Mouse (Mus musculus) macrophage (primary cell): ENCODE data around the gene Klhl26. TPM values are rescaled to one million over a fixed set of nuclear protein-coding genes. Genes with fewer than 3 reads are reported as not detected.

ENCODE experiments used
- H3K27ac ChIP-seq: fragments of 350-480 bp; formaldehyde crosslinking; 2 replicates; pipeline ENCODE4 v1.9.0; 2021
- H3K36me3 ChIP-seq: fragments of 350-480 bp; formaldehyde crosslinking; 2 replicates; pipeline ENCODE4 v1.9.0; 2021; ENCODE audit errors: inconsistent target
- H3K4me3 ChIP-seq: fragments of 350-480 bp; formaldehyde crosslinking; 2 replicates; pipeline ENCODE4 v1.9.0; 2021; ENCODE audit errors: inconsistent target
- H3K79me2 ChIP-seq: fragments of 350-480 bp; formaldehyde crosslinking; 2 replicates; pipeline ENCODE4 v1.9.0; 2021; ENCODE audit errors: inconsistent target
- WGBS: methylation state at CpG from one replicate; pipeline ENCODE4 v1.1.7; 2026; ENCODE audit warnings: inconsistent platforms; ENCODE audit not compliant: missing documents; 5-methylcytosine and 5-hydroxymethylcytosine counted together
- polyA plus RNA-seq: library from polyadenylated mRNA; stranded (reverse); fragments of 250-400 nt; gene quantifications from 3 replicates; pipeline ENCODE4 v1.2.4, GENCODE M21; 2018; ENCODE audit warnings: inconsistent platforms

Gene Klhl26
- polyA plus RNA-seq, 1 experiment from 2014 or later: 5.9 TPM

DNA sequence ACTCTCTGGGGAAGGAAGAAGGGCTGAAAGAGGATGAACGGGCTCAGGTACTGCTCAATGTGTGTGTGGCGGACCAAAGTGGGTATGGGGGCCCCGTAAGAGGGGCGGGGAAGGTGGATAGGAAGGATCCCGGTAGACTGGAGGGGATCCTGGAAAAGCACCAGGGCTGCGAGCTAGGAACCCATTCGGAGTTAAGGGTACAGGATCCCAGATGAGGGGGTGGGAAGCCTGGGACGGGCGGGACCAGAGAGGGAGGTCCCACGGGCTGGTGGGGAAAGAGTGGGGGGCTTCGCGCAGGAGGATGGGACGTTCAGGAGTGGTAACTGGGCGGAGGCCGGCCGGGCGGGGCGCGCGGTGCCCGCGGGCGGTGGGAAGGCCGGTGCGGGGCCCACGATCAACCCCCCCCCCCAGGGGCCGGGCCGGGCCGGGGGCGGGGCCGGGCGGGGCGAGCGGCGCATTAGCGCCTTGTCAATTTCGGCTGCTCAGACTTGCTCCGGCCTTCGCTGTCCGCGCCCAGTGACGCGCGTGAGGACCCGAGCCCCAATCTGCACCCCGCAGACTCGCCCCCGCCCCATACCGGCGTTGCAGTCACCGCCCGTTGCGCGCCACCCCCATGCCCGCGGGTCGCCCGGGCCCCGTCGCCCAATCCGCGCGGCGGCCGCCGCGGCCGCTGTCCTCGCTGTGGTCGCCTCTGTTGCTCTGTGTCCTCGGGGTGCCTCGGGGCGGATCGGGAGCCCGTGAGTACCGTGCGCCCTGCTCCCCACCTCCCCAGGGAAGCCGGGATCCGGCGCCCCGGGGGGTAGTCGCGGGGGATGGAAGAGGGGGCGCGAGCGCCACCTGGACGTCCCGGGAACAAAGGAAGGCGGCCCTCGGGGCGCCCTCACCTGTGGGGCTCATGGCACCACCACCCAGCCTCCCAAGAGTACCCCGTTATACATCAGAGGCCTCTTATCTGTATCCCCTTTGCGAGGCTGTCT lies 16.2 kb upstream of the Klhl26 start, which contains the start of gene Crlf1:
Gene Crlf1 (plus strand): TSS at position 495 of the 977 bp plus-strand sequence.
- Histone ChIP-seq H3K79me2 (no peaks in the 10 kb centered on the region), H3K4me3 (no peak within 1 kb of the TSS), H3K27ac (no peak within 1 kb of the TSS), H3K36me3 (no peaks in the 10 kb centered on the region)
- WGBS: 2% methylated on average over 63 of the region's 93 CpGs

DNA sequence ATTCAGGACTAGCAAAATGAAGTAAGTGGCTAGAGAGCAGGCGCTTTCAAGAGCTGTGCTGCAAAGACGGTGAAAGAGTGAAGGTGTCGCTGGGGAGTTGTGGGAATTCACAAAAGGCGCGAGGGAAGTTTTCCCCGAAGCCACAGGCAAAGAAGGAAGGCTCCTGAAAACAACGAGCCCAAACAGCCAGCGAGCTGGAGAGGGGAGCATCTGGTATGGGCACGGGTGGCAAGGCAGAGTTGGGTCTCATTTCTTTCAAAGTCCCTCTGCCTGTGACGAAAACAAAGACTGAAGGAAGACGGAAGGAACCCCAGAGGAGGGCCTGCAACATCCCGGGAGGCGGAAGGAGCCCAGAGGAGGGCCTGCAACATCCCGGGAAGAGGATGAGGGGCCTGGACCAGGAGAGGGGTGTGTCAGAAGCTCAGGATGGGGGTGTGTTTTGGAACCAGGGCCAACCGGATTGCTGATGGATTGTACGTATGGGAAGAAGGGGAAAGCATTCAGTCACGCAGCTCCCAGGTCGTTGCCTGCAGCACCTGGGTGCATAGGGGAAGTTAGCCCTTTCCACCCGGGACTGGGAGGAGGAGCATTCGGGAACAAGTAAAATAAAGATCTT lies 14.2 kb upstream of the Klhl26 start:
- Histone ChIP-seq H3K4me3 (no peak overlapping the region), H3K79me2 (no peaks in the 10 kb centered on the region), H3K27ac (no peak overlapping the region), H3K36me3 (no peaks in the 10 kb centered on the region)
- WGBS: 7% methylated on average over 20 of the region's 20 CpGs

DNA sequence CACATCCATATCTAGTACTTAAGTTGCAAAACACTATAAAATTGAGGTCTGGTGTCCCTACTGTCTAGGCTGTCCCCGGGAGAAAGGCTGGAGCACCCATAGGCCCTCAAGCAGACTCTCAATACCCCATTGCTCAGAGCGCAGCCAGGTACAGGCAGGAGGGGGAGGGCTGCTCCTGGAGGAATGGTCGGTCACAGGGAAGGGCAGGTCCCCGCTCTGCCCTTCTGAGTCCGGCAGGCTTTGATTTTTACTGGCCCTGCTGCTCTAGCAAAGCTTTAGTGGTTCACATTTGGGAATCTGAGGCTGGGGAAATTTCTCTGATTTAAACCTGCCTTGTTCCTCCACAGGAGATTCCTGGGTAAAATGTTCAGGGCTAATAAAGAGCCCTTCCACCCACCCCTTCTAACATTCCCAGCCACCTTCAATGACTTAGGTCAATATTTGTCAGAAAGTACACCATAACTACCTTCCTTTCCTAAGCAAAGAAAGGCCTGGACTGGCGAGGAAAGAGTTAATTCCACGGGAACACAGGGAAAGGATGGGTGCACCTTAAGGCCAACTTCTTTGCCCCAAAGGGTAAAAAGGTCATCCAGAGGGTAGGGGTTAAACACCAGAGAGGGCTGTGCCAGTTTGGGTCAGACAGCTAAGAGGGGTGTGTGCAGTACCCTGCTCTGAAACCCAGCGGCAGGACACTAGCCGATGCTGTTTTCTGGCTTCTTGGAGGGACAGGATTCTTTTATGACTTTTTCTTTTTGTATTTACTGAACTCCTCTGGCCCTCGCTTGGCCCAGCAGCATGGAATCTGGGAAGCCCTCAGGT lies 13.5 kb upstream of the Klhl26 start:
- 38% methylated on average over 10 of the region's 10 CpGs for WGBS
- no peaks in the 10 kb centered on the region for H3K36me3 ChIP-seq
- H3K79me2 ChIP-seq: no peaks in the 10 kb centered on the region
- no peak overlapping the region for H3K4me3 ChIP-seq
- H3K27ac ChIP-seq: no peak overlapping the region

DNA sequence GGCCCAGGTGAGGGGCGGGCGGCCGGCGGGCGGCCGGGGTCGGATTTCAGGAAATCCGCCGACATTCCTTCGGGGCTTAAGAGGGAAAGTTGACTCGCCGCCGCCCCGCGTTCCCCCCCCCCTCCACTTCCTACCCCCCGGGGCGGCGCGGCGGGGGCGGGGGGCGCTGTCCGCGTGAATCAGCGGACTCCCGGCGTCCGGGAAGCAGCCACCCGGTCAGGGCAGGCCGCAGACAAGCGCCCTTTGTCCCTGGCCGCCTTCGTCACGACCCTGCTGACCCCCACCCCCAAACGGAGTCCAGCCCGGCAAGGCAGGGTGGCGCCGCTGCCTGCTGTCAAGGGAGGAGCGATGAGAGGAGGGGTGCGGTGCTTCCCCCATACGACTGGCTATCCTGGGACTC lies 12.8 kb upstream of the Klhl26 start:
- 7% methylated on average over 12 of the region's 41 CpGs for WGBS
- Histone ChIP-seq H3K4me3 (no peak overlapping the region), H3K79me2 (no peaks in the 10 kb centered on the region), H3K27ac (no peak overlapping the region), H3K36me3 (no peaks in the 10 kb centered on the region)

DNA sequence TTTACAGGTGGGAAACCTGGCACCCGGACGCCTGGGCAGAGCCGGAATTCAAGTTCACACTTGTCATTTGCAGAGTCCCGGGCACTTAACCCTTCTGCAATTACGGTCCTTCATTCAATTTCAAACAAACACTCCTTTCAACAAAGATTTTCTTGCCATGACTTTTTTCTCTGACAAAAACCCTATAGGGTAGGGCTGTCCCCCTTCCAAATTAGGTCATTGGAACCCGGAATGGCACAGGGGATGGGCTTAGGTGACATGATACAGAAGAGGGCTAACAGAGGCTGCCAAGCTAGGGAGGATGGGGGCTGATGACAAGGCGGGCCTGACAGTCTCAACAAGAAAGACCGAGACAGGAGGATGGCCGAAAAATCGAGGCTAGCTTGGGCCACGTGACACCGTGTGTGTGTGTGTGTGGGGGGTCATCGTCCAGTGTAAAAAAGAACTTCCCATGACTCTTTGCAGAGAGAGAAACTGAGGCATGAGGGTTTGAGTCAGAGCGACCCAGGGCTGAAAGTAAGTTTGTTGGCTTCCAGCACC lies 12.2 kb upstream of the Klhl26 start:
- WGBS: 1% methylated on average over 14 of the region's 14 CpGs
- H3K27ac ChIP-seq: no peak overlapping the region
- H3K4me3 ChIP-seq: no peak overlapping the region
- no peaks in the 10 kb centered on the region for H3K79me2 ChIP-seq
- no peaks in the 10 kb centered on the region for H3K36me3 ChIP-seq

DNA sequence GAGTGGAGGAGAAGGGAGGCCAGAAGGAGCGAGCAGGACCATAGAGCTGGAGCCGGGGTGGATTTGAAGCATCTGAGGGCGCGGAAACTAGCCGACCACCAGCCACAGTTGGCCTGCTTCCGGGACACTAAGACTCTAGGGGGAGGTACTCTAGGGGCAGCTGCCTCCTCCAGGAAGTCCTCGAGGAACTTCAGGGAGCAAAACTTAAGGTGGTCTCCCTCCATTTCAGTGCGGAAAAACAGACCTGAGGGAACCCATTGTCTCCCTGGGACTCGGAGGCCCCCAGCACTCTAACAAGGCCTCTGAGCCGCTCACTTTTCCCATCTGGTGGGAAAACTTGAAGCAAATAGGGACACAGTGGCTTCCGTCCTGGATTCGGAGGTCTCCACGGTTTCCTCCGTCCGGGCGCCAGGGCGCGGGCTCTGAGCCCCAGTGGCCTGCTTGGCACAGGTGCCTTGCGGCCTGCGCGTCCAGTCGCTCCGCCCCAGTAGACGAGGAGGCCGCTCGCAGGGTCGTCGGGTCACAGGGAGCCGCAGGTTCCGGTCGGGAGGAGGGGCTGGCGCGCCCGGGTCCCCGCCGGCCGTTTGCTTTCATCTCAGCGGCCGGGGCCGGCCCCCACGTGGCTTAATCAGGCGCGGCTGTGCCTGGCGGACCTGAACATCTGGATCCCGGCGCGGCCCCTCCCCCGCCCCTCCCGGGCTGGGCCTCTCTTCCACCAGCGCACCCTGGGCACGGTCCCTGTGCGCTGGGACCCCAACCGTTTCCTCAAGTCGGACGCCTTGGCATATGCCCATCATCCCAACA lies 11.4 kb upstream of the Klhl26 start:
- no peak overlapping the region for H3K27ac ChIP-seq
- H3K79me2 ChIP-seq: no peaks in the 10 kb centered on the region
- H3K36me3 ChIP-seq: no peaks in the 10 kb centered on the region
- no peak overlapping the region for H3K4me3 ChIP-seq
- WGBS: 6% methylated on average over 53 of the region's 55 CpGs

DNA sequence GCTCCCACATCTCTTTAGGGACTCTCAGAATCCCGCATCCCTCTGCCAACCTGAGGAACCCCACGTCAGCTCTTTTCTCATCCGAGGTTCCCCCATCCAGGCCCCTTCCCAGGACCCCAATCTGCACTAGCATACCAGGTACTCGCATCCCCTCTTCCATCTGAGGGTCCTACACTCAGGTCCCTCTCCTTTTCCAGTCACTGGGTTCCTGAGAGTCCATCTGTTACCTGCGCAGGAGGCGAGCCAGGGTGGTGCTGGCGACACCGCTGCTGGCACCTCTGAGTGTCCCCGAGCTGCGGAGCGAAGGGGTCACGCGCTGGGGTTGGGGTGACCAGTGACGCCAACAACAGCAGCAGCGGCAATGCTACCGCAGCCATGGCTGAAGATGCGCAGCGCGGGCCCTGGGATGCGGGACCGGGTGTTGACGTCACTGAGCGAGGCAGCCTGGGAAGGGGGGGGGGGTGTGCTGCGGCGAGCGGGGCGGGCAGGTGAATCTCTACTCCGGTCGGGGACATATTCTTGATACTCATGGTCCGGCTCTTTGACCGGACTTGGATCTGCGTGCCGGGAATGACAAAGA lies 10.3 kb upstream of the Klhl26 start, which contains the start of gene Tmem59l:
Gene Tmem59l (minus strand): TSS at position 418 of the 580 bp plus-strand sequence.
- Histone ChIP-seq H3K79me2 (no peaks in the 10 kb centered on the region), H3K27ac (no peak within 1 kb of the TSS), H3K36me3 (no peaks in the 10 kb centered on the region), H3K4me3 (no peak within 1 kb of the TSS)
- 55% methylated on average over 19 of the region's 33 CpGs for WGBS

DNA sequence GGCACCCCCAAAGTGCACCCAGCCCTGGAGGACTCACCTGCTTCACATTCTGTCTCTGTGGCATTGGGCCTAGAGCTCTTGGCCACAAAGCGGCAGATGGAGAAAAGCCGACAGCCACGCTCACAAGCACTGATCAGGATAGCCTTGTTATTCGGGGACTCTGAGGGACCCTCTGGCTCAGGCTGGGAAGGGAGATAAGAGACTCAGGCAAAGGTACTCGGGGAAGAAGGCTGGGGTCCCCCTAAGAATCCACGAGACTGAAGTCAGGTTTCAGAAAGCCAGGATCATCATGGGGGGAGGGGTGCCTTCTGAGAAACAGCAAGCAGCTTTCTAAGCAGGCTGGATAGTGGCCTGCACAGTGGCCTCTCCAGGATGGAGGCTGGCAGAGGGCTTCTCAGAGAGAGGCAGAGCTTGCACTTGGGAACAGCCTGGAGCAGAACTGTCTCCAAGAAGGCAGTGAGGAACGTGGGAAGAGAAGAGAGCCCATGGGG lies 9.5 kb upstream of the Klhl26 start:
- Histone ChIP-seq H3K79me2 (no peaks in the 10 kb centered on the region), H3K36me3 (no peaks in the 10 kb centered on the region), H3K4me3 (no peak overlapping the region), H3K27ac (no peak overlapping the region)
- WGBS: 72% methylated on average over 7 of the region's 7 CpGs

DNA sequence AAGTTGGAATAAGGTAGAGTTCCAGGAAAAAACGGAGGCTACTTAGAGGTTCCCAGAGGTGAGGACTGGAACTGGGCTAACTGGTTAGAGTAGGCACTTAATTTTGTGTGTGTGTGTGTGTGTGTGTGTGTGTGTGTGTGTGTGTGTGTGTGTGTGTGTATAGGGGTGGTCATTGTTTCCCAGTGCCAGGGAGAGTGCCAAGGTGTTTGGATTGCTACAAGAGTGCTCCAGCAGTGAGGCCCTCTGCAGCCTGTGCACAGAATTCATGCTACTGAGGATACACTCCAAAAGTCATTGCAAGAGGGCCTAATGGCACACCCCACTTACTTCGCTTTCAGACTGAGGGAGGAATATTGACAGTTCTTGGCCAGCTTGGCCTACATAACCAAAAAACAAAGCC lies 6.2 kb upstream of the Klhl26 start:
- WGBS: 94% methylated on average over 2 of the region's 2 CpGs
- Histone ChIP-seq H3K4me3 (no peak overlapping the region), H3K79me2 (no peaks in the 10 kb centered on the region), H3K36me3 (no peaks in the 10 kb centered on the region), H3K27ac (no peak overlapping the region)

DNA sequence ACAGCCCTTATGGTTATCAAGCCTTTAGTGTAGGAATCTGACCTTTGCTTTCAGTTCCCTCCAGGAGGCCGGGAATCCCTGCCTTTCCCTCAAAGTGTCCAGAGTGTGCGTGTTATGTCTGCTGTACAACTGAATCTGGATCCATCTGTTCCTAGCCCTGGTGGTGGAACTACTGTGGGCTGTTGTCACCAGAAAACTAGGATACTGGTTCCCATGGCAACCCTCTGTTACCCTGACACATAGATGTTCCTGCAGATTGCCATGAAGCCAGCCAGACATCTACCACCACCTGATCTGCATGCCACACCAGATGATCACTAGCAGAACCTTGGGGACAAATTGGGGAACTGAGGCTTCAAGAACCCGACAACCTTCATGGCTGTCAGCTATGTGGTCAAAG lies 5.1 kb upstream of the Klhl26 start:
- Histone ChIP-seq H3K79me2 (no peaks in the 10 kb centered on the region), H3K36me3 (no peaks in the 10 kb centered on the region), H3K4me3 (no peak overlapping the region), H3K27ac (no peak overlapping the region)
- WGBS: 68% methylated on average over 3 of the region's 3 CpGs

DNA sequence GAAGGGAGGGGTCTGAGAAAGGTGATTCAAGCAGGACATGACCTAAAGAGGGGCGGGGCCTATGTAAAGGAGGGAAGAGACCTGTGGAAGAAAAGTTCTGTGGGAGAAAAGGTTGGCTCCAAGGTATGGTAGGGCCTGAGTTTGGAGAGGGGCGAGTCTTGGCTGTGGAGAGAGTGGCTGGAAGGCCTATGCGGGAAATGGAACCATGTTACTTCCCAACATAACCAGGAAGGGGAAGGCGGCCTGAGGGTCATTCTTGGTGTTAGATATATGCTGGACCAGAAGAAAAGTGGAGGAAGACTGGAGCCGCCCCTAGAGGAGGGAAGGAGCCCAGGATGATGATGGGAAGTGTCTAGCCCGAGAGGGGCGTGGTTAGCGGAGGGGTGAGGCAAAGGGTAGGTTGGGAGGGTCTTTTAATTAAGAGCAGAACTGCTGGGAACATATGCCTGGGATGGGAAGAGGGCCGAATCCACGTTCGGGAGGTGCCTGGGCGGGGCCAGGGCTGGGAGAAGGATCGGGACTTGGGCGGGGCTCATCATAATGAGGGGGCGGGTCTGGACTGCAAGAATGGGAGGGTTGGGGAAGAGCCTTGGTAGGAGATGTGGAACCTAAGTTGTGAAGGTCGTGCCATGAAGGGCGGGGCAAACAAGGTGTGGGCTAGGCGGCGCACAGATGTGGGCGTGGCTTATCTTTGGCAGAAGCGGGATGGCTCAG lies 658 bp upstream of the Klhl26 start:
- Histone ChIP-seq H3K4me3 (peak overlapping the region; percentile 15; the same call in 1 of the 2 replicates), H3K36me3 (no peaks in the 10 kb centered on the region), H3K79me2 (peaks cover 37% of the 10 kb centered on the region), H3K27ac (no peak overlapping the region)
- 15% methylated on average over 21 of the region's 21 CpGs for WGBS

DNA sequence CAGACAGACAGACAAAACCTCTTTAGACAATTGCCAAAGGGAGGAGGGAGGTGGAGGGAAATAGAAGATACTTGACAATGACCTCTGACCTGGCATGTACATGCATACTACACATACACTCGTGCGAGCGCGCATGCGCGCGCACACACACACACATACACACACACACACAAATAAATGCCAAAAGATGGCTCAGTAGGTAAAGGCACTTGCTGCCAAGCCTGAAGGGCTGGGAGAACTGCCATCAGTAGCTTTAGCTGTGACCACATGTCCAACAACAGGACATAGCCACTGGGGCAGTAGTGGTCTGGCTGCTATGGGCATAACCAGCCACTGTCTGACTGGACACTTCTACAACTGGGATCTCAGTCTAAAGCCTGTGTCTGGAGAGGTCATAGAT lies 4.9 kb downstream of the Klhl26 start:
- H3K79me2 ChIP-seq: peaks cover 51% of the 10 kb centered on the region
- no peak overlapping the region for H3K27ac ChIP-seq
- H3K36me3 ChIP-seq: no peaks in the 10 kb centered on the region
- 100% methylated on average over 7 of the region's 7 CpGs for WGBS
- no peak overlapping the region for H3K4me3 ChIP-seq

DNA sequence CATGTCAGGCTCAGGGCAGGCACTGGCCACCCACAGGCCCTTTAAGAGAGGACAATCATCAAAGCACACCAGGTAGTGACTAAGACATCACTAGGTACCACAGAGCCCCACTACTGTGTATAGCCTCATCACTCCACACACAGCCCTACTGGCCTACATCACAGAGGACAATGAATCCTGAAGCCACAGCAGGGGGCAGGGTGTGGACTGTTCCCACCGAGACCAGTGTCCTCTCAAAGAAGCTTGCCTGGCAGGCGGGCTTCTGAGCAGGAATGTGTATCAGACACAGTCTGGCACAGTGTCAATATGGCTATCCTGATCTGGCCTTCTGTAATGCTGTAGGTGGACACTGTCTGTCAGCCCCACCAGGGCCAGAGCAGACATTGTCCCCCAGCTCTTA lies 6.8 kb downstream of the Klhl26 start:
- Histone ChIP-seq H3K36me3 (no peaks in the 10 kb centered on the region), H3K27ac (no peak overlapping the region), H3K4me3 (no peak overlapping the region), H3K79me2 (peaks cover 35% of the 10 kb centered on the region)
- WGBS: 92% methylated on average over 2 of the region's 2 CpGs
